Mouse (Mus musculus) fibroblast of lung, adult 2 months (primary cell): ENCODE data around the gene Rbmx2.

Experiments used
- DNase-seq: peaks from one replicate; pipeline ENCODE4 v3.0.0-alpha.2; 2011; ENCODE audit warnings: low read depth

Gene Rbmx2

DNA sequence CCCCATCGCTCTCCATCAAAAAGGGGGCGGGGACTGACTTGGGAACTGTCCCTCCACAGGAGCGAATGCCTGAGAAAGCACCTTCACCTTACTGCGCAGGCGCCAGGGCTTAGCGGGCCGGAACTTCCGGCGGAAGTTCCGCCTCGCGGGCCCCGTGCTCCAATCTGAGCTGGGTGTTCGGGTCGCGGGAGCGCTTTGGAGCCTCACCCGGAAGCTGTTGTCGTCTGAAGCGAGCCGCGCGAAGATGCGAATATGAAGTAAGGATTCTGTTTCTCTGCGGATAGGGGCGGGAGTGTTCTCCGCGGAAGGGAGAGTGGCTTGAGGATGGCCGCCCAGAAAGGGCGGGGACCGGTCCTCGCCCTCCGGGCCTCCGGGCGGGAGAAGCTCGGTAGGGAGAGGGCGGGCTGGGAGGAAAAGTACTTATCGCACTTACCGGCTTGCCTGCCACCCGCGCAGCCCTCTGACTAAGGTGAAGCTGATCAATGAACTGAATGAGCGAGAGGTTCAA is at the start of gene Rbmx2:
TSS of gene Rbmx2 (plus strand) at position 141 of the 508 bp plus-strand sequence.
- DNase-seq: peak; percentile 69

DNA sequence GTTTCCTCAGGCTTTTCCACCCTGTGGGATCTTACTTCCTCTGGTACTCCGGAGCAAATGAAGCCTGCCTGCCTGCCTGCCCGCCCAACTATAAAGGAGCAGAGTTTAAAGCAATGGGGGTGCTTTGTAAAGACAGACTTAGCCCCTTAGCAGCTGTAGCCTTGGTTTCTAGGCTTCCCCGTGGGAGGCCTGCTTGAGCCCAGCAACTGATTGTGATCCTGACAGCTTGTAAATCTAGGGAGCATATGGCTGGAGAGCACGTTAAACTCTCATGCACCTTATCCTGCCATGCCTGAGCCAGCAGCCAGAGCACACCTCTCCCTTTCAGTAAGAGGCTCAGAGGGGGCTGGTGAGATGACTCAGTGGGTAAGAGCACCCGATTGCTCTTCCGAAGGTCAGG is 28.0 kb upstream of the Rbmx2 start:
- DNase-seq: no peak

DNA sequence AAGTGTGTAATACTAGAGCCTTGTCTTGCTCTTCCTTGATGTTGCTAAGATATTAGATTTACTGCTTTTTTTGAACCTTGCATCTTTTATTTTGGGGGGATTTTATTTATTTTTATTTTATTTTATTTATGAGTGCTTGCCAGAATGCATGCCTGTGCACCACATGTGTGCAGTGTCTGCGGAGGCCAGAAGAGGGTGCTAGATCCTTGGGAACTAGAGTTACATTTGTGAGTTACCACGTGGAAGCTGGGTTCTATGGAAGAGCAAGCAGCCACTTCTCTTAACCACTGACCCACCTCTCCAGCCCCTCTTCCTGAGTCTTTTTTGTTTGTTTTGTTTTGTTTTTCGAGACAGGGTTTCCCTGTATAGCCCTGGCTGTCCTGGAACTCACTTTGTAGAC is 25.2 kb upstream of the Rbmx2 start:
- no peak for DNase-seq

DNA sequence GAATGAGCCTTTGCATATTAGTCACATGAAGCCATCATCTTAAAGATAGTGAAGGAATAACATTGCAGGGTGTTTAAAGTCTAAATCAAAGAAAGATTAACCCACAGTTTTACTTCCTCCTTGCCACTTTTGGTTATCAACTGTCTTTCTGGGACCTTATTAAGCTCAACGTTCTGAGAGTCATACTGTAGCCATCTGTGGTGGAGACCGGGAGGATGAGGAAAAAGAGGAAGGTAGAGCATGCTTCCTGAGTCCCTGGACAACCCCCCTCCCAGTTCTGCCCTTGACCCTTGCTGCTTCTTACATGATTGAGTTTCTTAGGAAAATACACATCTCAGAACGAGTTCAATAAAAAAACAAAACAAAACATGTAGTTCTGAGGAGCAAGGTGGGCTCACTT is 23.1 kb upstream of the Rbmx2 start:
- no peak for DNase-seq

DNA sequence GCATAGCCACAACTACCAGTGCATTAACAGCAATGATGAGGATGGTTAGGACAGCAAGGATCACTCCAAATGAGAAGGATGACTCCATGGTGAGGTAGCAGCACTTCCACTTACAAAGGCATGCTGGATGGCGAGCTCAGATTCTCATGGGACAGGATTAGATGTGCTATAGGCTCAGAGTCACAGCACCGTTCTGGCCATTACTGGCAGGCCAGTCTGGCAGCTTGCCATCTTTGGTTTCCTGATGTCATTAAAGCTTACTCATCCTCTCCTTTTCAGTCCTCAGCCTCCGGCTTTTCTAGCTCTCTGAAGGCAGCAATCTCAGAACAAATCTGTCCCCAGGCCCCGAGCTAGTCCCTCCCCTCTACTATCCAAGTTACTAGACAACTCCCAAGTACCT is 20.6 kb upstream of the Rbmx2 start, which contains the start of gene Gpr119:
TSS of gene Gpr119 (minus strand) at position 308 of the 400 bp plus-strand sequence.
- DNase-seq: no peak

DNA sequence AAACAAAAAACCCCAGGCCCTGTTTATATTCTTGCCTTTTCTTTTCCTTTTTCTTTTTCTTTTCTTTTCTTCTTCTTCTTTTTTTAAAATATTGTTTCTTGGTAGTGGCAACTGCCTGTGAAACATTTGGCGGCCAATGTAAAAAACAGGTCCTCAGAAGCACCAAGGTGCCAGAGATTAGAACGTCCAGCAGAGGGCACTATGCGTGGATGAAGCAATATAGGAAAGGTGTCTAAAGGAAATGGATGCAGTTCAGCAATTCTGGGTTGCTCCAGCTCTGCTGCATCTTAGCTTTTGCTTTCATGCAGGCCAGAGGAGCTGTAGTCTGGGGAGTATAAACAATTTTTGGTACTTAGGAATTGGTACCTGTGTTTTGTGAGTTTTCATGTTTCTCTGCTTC is 11.4 kb upstream of the Rbmx2 start:
- DNase-seq: peak; percentile 6

DNA sequence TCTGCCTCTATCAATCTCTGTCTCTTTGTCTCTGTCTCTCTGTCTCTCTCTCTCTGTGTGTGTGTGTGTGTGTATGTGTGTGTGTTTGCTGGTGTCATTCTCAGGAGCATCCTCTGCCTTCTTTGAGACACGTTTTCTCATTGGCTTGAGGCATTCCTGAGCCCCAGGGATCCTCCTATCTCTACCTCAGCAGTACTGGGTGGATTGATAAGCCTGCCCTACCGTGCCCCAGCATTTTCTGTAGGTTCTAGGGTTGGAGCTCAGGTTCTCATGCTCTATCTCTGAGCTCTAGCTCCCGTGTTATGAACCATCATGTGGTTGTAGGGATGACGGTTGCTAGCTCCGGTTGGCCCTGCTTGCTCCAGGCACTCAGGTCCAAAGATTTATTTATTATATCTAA is 10.9 kb upstream of the Rbmx2 start:
- DNase-seq: no peak

DNA sequence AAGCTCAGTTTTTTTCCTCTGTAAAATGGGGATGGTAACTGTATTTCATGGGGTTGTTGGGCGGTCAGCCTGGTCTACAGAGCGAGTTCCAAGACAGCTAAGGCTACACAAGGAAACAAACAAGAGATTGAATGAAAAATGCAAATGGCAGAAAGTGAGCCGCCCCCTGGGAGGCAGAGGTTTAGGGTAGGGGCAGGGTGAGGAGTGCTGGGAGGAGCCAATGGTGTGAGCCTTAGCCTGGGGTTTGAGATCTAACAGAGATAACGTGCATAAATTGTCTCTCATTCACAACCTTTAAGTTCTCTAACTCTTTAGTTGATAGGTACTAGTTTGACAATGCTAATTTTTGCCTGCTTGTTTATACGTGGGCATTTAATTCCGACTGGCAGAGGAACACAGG is 344 bp upstream of the Rbmx2 start:
- DNase-seq: no peak

DNA sequence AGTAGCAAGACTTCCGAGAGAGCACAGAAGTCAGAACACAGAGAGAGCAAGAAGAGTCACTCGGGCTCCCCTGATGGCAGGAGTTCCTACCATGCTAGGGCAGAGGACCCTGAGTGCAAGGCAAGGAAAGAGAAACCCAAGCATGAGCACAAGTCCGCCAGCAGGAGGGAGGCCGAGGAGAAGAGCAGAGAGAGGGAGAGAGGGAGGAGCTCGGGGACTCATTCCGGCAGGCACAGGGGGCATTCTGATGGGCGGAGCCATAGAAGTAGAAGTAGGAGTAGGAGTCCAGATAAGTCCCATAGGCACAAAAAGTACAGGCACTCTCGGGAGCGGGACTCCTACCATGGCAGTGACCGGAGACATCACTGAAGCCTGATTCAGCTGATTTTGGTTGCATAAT is 14.9 kb downstream of the Rbmx2 start:
- DNase-seq: no peak

DNA sequence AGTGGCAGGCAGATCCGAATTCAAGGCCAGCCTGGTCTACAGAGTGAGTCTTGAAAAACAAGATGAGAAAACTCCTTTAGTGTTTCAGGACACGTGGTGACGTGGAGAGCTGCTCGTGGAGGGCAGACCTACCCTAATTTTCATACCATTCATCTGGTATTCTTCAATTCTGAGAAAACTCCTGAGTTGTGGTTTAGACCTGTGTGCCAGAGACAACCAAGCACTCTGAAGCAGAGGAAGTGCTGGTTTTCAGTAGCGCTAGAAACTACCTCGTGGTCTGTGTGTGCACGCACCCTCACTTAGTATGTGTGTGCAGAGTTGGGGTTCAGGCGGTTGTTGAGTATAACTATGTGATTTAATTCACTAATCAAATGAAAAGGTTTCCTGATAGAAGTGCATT is 18.0 kb downstream of the Rbmx2 start:
- DNase-seq: no peak

DNA sequence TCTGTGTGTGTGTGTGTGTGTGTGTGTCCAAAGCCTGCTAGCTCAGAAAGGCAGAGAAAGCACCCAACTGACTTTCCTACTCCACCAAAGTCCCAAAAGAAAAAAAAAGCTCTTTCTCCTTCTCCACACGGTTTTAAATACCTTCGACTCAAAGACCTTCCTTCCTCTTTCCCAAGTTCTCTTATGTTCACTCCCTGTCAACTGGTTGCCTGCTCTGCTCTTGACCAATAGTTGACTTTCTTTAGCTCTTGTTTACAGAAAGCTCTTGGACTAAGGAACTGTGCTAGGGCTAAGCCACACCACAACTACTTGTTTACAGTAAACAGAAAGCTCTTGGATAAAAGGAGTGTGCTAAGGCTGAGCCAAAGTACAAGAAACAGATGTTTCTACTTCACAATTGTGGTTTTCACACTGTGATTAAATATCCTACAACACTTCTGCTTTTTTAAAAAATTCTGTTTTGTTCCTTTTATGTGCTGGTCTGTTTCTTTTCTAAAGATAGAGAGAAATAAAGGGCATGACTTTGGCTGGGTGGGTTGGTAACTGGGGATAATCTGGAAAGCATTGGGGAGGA is 60.0 kb downstream of the Rbmx2 start:
- DNase-seq: no peak
